Mouse (Mus musculus) hindbrain, embryonic 13.5 days (tissue): ENCODE results near the gene Gclc. TPM values are rescaled to one million over a fixed set of nuclear protein-coding genes. Genes with fewer than 3 reads are reported as not detected.

Experiments
- ATAC-seq: fragments of 200-750 bp; cut with Nextera tagmentation; 2 replicates; pipeline ENCODE4 v1.8.0; 2017; ENCODE audit warnings: moderate TSS enrichment; ENCODE audit not compliant: low FRiP score
- H3K27ac ChIP-seq: fragments of 300-500 bp; sonication (generic); 2 replicates; pipeline ENCODE4 v1.5.1; 2015; ENCODE audit warnings: inconsistent platforms, mild to moderate bottlenecking, moderate library complexity
- H3K27me3 ChIP-seq: fragments of 300-500 bp; sonication (generic); 2 replicates; pipeline ENCODE4 v1.6.1; 2015; ENCODE audit warnings: mild to moderate bottlenecking, inconsistent platforms
- H3K36me3 ChIP-seq: fragments of 300-500 bp; sonication (generic); 2 replicates; pipeline ENCODE4 v1.6.1; 2015; ENCODE audit warnings: mild to moderate bottlenecking, inconsistent platforms
- H3K4me1 ChIP-seq: fragments of 300-500 bp; sonication (generic); replicated peaks from 2 replicates; pipeline ENCODE4 v1.6.1; 2015; ENCODE audit warnings: inconsistent platforms
- H3K4me2 ChIP-seq: fragments of 300-500 bp; sonication (generic); 2 replicates; pipeline ENCODE4 v1.6.1; 2015; ENCODE audit warnings: inconsistent platforms, mild to moderate bottlenecking, moderate library complexity
- H3K4me3 ChIP-seq: fragments of 300-500 bp; sonication (generic); 2 replicates; pipeline ENCODE4 v1.5.1; 2015; ENCODE audit warnings: mild to moderate bottlenecking, inconsistent platforms
- H3K9ac ChIP-seq: fragments of 300-500 bp; sonication (generic); 2 replicates; pipeline ENCODE4 v1.6.1; 2015; ENCODE audit warnings: mild to moderate bottlenecking, inconsistent platforms
- H3K9me3 ChIP-seq: fragments of 300-500 bp; sonication (generic); 2 replicates; pipeline ENCODE4 v1.6.1; 2016; ENCODE audit warnings: inconsistent platforms
- WGBS: fragments of 180-500 bp; shearing (Covaris S2); methylation state at CpG from one replicate; pipeline ENCODE4 v1.1.7; 2015; 5-methylcytosine and 5-hydroxymethylcytosine counted together
- polyA plus RNA-seq: library from polyadenylated mRNA; unstranded; fragments of >200 nt; fragmentation: Nextera tagmentation; extraction: Ambion mirVana; gene quantifications from 2 replicates; pipeline ENCODE4 v1.2.1, GENCODE M21; 2015

The Gclc gene
- polyA plus RNA-seq, 1 experiment from 2014 or later = 16.4 TPM

DNA sequence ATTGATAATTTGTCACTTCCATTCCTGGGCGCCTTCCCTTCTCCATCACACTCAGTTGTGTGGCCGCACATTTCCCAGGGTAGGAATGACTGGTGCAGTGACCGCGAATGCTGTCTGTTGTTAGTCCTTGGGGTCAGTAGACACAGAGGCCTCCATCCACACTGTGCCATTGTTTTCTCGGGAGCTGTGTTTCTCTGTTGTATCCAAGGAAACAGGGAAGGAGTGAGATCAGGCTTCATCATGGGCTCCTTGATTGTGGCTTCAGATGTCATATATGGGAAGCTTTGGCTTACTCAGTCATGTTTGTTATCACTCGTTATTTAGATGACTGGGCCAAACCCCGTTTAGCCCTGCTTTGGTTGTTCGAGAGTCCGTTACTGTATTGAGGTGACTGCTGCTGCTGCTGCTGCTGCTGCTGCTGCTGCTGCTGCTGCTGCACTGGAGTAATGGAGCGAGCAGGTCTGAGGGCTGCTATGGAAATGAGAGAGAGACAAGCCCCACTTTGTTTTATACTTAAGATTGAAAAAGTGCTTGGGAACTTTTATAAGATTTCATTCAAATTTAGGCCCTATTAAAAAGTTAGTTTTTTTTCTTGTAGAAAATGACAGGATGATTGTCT, 17.5 kb downstream of the Gclc start:
- Histone ChIP-seq H3K36me3 (peaks cover 16% of the 10 kb centered on the region), H3K9ac (peak overlapping the region; percentile 49; the same call in 1 of the 2 replicates), H3K4me2 (peak overlapping the region; percentile 34), H3K27ac (no peak overlapping the region), H3K9me3 (no peaks in the 10 kb centered on the region), H3K27me3 (no peaks in the 10 kb centered on the region), H3K4me1 (peaks cover 16% of the 10 kb centered on the region), H3K4me3 (peak overlapping the region; percentile 2; the same call in 1 of the 2 replicates)
- whole genome bisulfite sequencing = 18% methylated on average over 10 of the region's 10 CpGs
- ATAC-seq = peak; percentile 79

DNA sequence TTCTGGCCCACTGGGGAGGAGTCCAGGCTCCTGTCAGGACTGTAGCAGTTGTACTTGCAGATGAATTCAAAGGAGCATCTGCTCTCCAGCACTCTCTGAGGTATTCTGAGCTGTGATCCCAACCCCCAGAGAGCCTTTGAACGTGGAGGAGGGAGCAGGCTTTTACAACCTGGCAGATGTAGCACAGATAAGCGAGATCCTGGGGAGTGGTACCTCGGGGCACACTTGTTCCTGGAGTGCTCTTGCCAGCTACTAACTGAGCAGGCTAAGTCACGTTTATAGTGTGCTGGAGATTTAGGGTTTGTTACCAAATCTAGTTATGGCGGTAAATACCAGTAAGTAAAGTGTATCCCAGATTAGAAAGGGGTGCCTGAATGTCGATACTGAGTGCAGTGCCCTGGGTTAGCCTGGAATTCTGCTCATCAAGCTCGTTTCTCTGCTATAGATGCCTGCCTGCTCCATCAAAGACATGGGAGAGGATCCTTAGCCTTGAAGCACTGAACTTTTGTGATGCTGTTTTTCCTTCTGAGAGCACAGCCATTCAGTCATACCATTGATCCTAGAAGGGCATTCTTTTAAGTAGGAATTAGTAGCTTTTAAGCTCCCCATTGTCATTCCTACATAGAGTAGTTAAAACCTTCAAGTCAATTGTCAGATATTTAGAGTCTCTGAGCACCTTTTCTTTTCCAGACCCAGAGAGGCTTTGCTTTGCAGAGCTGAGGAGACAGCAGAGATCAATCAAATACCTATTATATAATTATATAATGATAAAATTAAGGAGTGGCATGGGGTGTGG, 22.6 kb downstream of the Gclc start:
- H3K4me3 ChIP-seq = no peak overlapping the region
- no peak for ATAC-seq
- WGBS = 60% methylated on average over 7 of the region's 7 CpGs
- H3K4me1 ChIP-seq = peaks cover 3% of the 10 kb centered on the region
- no peak overlapping the region for H3K4me2 ChIP-seq
- no peak overlapping the region for H3K9ac ChIP-seq
- no peaks in the 10 kb centered on the region for H3K27me3 ChIP-seq
- no peak overlapping the region for H3K27ac ChIP-seq
- peaks cover 42% of the 10 kb centered on the region for H3K36me3 ChIP-seq
- H3K9me3 ChIP-seq = no peaks in the 10 kb centered on the region

DNA sequence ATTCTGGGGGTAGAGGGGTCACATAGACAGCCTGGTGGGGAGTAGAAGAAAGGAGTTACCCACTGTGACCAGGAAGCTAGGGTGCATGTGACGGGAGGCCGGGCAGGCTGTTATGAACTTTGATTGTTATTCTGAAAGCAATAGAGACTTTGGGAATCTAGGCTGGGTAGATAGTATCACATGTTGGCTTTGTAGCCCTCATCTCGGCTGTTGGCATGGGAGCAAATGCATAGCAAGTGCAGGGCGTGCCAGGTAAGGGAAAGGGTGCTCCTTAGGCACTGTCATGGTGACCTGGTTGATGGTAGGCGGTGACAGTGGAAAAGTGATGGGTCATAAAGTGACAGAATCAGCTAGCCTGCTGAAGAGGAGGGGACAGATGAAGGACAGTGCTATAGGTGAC, 23.3 kb downstream of the Gclc start:
- no peak overlapping the region for H3K27ac ChIP-seq
- H3K36me3 ChIP-seq = peaks cover 47% of the 10 kb centered on the region
- no peak overlapping the region for H3K4me2 ChIP-seq

DNA sequence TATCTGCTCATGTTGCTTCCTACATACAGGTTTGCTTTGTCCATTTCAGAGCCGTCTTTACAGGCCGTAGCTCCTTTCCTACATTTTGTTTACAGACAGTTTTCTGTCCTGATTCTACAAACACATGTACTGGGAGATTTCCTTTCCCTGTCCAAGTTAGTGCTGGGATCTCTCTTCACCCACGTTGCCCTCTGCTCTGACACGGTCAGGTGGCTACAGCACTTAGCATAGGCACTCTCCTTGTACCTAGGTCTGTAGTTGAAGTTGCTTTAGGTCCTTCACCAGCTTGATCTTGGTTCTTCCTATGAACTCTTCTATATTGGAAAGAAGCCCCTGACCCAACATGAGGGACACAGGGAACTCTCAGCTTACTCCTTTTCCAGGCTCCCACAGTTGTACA, 25.4 kb downstream of the Gclc start:
- H3K9me3 ChIP-seq = no peaks in the 10 kb centered on the region
- no peak overlapping the region for H3K4me3 ChIP-seq
- no peak for ATAC-seq
- no peak overlapping the region for H3K9ac ChIP-seq
- H3K27me3 ChIP-seq = no peaks in the 10 kb centered on the region
- no peaks in the 10 kb centered on the region for H3K4me1 ChIP-seq
- peaks cover 60% of the 10 kb centered on the region for H3K36me3 ChIP-seq
- WGBS = 91% methylated on average over 4 of the region's 4 CpGs
- no peak overlapping the region for H3K27ac ChIP-seq
- H3K4me2 ChIP-seq = no peak overlapping the region

More for the DNA sequence above, 23.3 kb downstream of the Gclc start:
- H3K9ac ChIP-seq = no peak overlapping the region
- H3K4me1 ChIP-seq = no peaks in the 10 kb centered on the region; the same call in 1 of the 2 replicates
- H3K4me3 ChIP-seq = no peak overlapping the region
- no peaks in the 10 kb centered on the region for H3K27me3 ChIP-seq
- WGBS = 92% methylated on average over 5 of the region's 5 CpGs
- no peak for ATAC-seq
- H3K9me3 ChIP-seq = no peaks in the 10 kb centered on the region

DNA sequence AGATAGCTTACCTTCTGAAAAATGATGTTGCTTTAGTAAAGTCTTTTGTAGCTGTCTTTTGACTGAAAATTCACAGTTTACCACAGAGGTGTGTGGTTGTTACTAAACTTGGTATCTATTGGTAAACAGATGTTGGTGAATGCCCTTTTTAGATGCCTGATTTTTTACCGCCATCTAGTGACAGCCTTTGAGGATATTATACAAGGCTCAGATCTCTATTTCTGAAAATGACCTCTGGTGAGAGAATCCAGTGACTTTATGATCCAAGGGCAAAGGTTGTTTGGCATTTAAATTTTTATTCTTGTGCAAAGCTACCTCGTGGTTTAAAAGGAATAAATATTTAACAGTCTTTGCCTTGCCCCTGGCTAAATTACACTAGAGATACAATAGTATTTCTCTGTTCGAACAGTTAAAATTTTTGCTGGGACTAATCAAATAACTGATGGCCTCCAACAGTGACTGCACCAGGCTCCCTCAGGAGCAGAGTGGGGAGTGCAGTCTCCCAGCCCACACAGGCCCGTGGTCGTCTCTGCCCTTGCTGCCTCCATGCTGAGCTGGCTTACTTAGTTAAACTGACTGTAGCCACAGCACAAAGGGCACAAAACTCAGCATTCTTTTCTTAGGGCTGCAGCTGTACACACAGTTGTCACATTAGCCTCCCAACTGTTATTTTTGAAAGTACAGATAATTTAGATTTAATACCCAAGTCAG, 27.3 kb downstream of the Gclc start:
- Histone ChIP-seq H3K4me2 (no peak overlapping the region), H3K4me1 (no peaks in the 10 kb centered on the region), H3K36me3 (peaks cover 66% of the 10 kb centered on the region), H3K27me3 (no peaks in the 10 kb centered on the region), H3K9me3 (no peaks in the 10 kb centered on the region), H3K27ac (no peak overlapping the region), H3K9ac (no peak overlapping the region), H3K4me3 (no peak overlapping the region)
- ATAC-seq = 0 out of 2 replicates have a peak, but pooled peaks have one; percentile 54
- WGBS = 48% methylated on average over 5 of the region's 5 CpGs

DNA sequence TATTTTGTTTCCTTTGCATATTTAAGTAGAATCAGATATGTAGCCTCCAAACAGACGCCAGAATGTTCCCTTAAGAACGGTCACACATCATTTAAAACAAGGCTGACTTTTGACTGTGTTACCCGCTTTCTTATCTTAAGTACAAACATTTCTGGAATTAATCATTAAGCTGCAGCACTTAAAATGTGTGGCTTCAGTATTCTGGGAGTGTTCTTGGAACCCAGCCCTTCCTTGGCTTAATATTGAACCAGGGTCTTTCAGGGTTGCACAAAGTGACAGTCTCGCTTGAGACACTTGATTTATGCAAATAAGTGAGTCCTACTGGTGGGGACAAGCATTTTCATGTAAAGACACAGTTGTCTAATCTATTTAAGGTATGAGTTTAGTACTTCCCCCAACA, 27.9 kb downstream of the Gclc start:
- Histone ChIP-seq H3K4me2 (no peak overlapping the region), H3K4me1 (no peaks in the 10 kb centered on the region), H3K9ac (no peak overlapping the region), H3K27ac (no peak overlapping the region), H3K9me3 (no peaks in the 10 kb centered on the region), H3K4me3 (no peak overlapping the region), H3K36me3 (peaks cover 66% of the 10 kb centered on the region), H3K27me3 (no peaks in the 10 kb centered on the region)
- no peak for ATAC-seq
- WGBS = 65% methylated on average over 4 of the region's 4 CpGs

DNA sequence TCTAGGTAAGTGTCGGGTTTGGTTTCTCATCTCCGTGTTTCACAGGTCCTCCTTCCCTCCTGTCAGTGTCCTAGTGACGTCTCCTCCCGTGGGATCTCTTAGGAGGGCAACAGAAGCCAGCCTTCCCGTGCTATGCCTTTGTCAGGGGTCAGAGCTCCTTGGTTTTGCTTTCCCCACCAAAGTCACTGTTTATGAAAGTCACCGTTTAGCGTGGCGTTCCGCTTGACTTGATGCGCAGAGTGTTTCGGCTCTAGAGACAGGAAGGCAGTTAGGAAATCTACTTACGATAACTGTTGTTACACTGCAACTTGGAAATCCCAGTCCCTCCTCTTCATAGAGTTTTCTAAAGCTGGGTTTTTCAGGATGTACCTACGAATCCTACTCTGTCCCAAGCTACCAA, 28.7 kb downstream of the Gclc start:
- 83% methylated on average over 13 of the region's 13 CpGs for WGBS
- H3K4me2 ChIP-seq = no peak overlapping the region
- no peaks in the 10 kb centered on the region for H3K4me1 ChIP-seq
- peaks cover 67% of the 10 kb centered on the region for H3K36me3 ChIP-seq
- H3K9ac ChIP-seq = no peak overlapping the region
- no peak for ATAC-seq
- no peak overlapping the region for H3K4me3 ChIP-seq
- H3K27ac ChIP-seq = no peak overlapping the region
- H3K9me3 ChIP-seq = no peaks in the 10 kb centered on the region
- H3K27me3 ChIP-seq = no peaks in the 10 kb centered on the region

DNA sequence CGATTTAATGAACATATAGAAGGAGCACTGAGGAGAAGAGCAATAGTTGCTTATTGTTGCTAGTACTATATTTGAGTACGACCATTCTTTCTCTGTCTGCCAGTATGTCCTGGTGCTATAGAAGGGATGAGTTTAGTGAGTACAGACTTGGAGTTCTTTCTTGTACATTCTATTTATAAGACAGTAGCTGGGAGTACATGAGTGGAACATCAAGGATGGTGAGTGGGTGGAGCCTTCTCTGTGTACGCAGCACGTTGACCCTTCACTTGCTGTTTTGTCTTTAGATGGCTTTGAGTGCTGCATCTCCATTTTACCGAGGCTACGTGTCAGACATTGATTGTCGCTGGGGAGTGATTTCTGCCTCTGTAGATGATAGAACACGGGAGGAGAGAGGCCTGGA, 31.1 kb downstream of the Gclc start:
- H3K27me3 ChIP-seq = no peaks in the 10 kb centered on the region
- 95% methylated on average over 8 of the region's 8 CpGs for WGBS

DNA sequence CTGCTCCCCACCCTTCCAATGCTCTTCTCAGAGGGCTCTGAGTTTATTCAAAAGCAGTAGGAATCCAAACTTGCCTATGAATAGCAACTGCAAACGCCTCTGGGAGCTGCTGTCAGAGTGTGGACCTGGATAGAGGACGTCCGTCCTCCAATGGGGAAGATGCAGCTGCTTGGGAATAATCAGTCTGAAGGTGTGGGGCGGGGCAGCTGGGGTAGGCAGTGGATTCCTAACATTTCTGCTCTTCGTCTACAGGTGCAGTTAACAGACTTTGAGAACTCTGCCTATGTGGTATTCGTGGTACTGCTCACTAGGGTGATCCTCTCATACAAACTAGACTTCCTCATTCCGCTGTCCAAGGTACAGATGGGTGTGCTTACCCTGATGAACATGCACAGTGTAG, 33.6 kb downstream of the Gclc start:
- no peak overlapping the region for H3K4me3 ChIP-seq
- no peak for ATAC-seq
- no peaks in the 10 kb centered on the region for H3K9me3 ChIP-seq
- H3K4me1 ChIP-seq = no peaks in the 10 kb centered on the region
- 91% methylated on average over 7 of the region's 7 CpGs for WGBS
- H3K9ac ChIP-seq = no peak overlapping the region
- H3K27ac ChIP-seq = no peak overlapping the region
- no peak overlapping the region for H3K4me2 ChIP-seq
- H3K27me3 ChIP-seq = no peaks in the 10 kb centered on the region
- peaks cover 74% of the 10 kb centered on the region for H3K36me3 ChIP-seq

More for the DNA sequence above, 31.1 kb downstream of the Gclc start:
- ATAC-seq = no peak
- Histone ChIP-seq H3K9ac (no peak overlapping the region), H3K4me3 (no peak overlapping the region), H3K27ac (no peak overlapping the region), H3K4me2 (no peak overlapping the region), H3K4me1 (no peaks in the 10 kb centered on the region), H3K36me3 (peaks cover 58% of the 10 kb centered on the region), H3K9me3 (no peaks in the 10 kb centered on the region)

DNA sequence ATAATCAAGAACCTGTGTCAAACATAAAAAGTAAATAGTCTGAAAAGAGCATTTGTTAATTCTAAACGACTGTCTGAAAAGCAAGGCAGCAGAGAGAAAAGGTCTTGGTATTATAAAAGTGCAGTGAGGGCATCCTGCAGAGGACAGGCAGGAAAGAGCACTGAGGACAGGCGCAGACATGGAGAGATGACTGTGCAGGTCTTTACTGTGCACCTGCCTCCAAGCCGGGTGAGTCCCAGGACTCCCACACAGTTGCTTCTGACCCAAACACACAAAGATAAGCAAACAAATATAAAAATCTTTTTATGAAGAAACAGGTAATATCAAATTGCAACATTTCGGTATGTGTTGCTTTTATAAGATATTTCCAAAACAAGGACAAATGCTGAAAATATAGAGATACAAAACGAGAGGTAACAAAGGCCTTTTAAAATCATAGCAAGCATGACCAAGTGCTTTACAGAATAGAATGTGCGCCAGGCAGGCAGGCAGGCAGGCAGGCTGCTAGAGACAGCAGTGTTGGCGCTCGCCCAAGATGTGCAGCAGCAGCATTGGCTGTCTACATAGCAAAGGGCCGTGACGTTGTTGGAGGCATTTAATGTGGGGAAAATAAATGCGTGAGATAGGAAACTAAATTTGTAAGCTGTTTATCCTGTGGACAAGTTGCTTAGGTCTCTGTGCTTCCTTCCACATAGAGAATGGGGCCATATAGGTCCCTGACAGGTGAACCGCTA, 35.4 kb downstream of the Gclc start:
- no peak overlapping the region for H3K4me2 ChIP-seq
- H3K4me3 ChIP-seq = no peak overlapping the region
- peak overlapping the region; percentile 71 for H3K27ac ChIP-seq
- ATAC-seq = peak; percentile 92
- 0 out of 2 replicates have a peak, but pooled peaks cover 5% of the 10 kb centered on the region for H3K4me1 ChIP-seq
- no peaks in the 10 kb centered on the region for H3K9me3 ChIP-seq
- no peak overlapping the region for H3K9ac ChIP-seq
- 66% methylated on average over 12 of the region's 12 CpGs for WGBS
- H3K36me3 ChIP-seq = peaks cover 76% of the 10 kb centered on the region
- no peaks in the 10 kb centered on the region for H3K27me3 ChIP-seq

DNA sequence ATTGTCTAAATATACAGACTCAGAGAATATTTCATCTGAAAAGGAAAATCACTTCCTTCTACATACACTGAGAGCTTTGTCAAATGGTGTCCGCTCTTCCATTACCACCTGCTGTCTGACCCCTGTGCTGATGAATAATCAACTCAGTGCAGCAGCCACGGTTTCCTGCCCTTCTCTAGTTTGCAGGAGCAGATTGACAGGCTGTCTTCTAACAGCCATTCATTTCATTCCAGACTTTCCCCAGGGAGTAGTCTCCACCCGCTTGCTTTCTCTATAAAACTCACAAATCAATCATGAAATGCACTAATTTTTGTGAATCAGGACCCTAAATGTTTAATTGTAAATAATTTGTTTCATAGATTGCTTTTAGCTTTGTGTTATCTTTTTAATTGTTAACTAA, 39.5 kb downstream of the Gclc start:
- H3K9me3 ChIP-seq = no peaks in the 10 kb centered on the region
- no peak overlapping the region for H3K4me2 ChIP-seq
- ATAC-seq = no peak
- no peak overlapping the region for H3K27ac ChIP-seq
- 19% methylated on average over 3 of the region's 3 CpGs for WGBS
- H3K36me3 ChIP-seq = peaks cover 39% of the 10 kb centered on the region
- 0 out of 2 replicates have a peak, but pooled peaks cover 5% of the 10 kb centered on the region for H3K4me1 ChIP-seq
- H3K27me3 ChIP-seq = no peaks in the 10 kb centered on the region
- no peak overlapping the region for H3K9ac ChIP-seq
- no peak overlapping the region for H3K4me3 ChIP-seq

DNA sequence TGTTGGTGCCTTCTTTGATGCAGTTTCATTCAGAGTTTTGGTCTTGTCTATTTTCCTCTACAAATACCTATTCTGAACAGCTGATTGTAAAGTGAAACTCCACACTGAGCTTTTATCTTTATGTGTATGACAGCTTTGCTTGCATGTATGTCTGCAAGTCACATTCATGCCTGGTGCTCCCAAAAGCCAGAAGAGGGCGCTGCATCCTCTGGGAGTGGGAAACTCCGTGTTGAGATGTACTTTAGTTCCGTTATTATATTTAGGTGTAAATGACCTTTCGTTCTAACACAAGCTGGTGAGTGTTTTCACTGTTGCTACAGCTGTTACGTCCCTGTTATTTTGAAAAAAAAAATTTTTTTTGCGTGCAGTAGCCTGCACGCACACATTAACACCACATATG, 48.1 kb downstream of the Gclc start:
- 56% methylated on average over 7 of the region's 7 CpGs for WGBS
- H3K27ac ChIP-seq = no peak overlapping the region
- H3K27me3 ChIP-seq = no peaks in the 10 kb centered on the region
- no peak overlapping the region for H3K4me2 ChIP-seq
- no peak for ATAC-seq
- H3K36me3 ChIP-seq = no peaks in the 10 kb centered on the region
- H3K9ac ChIP-seq = no peak overlapping the region
- peaks cover 7% of the 10 kb centered on the region; the same call in 1 of the 2 replicates for H3K4me1 ChIP-seq
- H3K9me3 ChIP-seq = no peaks in the 10 kb centered on the region
- H3K4me3 ChIP-seq = no peak overlapping the region
